Mouse (Mus musculus): Measurements from ENCODE around the gene Tenm3.
A peak's percentile ranks its signal among the peaks of the same experiment; 100 is the strongest.

The Tenm3 gene

GRCm38 (mm10) chr8:48572345-48572744, 271.4 kb downstream of the Tenm3 start:
- no peak for DNase-seq

DNA sequence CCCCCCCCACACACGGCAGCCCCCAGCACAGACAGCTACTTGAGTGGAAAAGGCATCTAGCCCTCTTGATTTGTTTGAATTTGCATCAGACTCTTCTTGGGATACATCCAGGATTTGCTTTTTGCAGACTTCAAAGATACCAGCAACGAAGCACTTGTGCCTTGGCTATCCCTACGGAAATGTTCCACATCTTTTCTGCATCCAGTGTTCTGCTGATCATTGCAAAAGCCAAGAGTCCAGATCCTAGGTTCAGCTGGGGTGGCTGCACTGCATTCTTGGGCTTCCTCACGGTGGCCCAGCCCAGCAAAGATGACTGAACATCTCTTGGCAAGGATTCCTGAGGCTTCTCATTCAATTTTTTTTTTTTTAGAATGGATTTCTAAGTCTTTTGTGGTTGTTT, 275.1 kb downstream of the Tenm3 start:
- no peak for DNase-seq

- DNase-seq: no peak
Measured at GRCm38 (mm10) chr8:48567929-48568607, 275.7 kb downstream of the Tenm3 start.

DNA sequence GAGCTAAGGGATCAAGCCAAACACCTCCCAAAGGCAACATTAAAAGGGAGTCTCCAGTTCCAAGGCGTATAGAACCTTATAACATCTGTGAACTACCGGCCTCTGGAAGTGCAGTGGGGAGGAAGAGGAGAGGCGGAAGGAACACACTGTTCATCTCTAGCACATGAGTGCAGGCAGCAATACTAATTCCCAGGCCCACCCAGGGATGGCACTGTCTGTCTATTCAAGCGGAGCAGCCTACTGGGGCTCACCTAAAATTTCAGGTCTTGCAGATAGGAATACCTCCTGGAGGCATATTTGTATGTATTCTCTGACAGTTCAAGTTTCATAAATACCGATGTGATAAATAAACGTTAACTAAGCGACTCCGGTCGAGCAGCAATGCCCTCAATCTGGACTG, 283.5 kb downstream of the Tenm3 start:
- no peak for DNase-seq

DNA sequence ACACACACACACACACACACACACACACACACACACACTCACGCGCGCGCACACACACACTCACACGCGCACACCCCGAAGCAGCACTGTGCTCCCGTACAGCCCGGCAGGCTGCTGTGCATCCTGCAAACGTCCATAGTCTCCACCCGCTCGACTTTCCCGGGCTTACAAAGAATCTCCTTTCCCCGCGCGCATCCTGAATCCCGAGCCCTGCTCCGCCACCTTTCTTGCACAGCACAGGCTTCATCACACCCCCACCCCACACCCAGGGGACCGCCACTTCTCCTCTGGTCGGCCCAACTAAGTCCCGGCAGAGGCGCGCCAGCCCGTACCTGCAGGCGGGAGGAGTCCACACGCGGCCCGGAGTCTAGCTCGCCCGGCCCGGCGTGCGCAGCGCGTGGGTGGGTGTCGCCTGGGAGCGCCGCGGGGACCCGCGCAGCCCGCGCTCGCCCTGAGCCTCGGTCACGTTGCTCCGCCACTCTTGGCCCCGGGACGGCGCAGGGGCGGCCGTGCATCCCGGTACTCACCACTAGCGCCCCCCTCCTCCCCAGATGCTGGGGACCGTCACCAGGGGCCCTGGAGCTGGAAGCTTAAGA, 288.1 kb downstream of the Tenm3 start:
- DNase-seq: peak; percentile 4

GRCm38 (mm10) chr8:48554762-48555545, 288.8 kb downstream of the Tenm3 start:
- peak; percentile 13 for DNase-seq

- no peak for DNase-seq
Measured at GRCm38 (mm10) chr8:48553791-48554288, 289.9 kb downstream of the Tenm3 start.

GRCm38 (mm10) chr8:48552306-48552705, 291.4 kb downstream of the Tenm3 start:
- DNase-seq: no peak

DNA sequence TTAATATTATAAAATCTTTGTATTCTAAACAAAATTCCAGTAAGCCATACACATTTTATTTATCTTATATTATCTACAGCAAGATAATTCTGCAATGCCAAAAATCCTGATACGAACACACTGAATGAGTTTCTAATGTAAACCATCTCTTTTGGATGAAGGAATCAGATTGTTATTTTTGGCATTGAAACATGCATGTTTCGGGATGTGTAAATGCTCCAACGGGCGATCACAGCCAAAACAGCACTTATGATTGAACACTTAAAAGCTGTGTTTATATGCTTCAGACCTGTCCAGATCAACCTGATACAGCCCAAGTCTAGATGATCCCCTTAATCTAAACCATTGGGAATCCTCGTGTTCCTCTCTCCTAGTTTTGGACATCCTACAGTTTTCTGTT, 292.4 kb downstream of the Tenm3 start:
- no peak for DNase-seq

- no peak for DNase-seq
Measured at GRCm38 (mm10) chr8:48548908-48549307, 294.8 kb downstream of the Tenm3 start.

DNA sequence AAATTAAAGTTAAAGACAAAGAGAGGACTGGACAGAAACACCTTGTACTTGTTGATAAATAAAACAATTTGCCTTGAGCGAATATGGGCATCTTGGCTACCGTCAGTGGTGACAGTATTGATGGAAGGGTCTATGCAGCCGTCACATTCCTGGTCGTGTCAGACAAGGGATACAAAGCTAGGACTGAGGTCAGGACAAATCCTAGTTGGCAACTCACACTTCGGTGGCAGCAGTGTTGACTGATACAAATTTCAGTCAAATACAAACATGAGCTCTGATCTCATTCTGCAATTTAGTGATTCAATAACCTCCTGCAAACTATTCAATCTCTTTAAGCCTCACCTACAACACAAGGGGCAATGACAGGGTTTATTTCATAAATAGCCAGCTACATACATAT, 298.1 kb downstream of the Tenm3 start:
- DNase-seq: no peak

- no peak for DNase-seq
Measured at GRCm38 (mm10) chr8:48544840-48545239, 298.9 kb downstream of the Tenm3 start.

- no peak for DNase-seq
Measured at GRCm38 (mm10) chr8:48542141-48542540, 301.6 kb downstream of the Tenm3 start.

DNA sequence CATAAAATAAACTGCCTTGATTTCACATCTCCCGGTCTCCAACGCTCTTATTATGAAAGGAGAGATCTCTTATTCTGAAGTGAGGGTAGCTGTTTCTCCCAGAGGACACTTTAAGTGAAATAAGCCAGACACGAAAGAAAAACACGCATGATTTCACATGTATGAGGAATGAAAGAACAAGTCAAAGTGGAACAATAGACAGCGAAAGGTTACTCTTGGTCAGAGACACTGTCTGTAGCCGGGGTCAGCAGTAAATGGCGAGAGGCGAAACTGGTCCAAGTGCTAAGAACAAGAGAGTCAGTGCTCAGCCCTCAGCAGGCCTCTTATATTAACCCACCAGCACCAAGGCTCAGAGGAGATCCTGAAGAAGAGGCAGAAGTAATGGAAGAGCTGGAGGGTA, 302.9 kb downstream of the Tenm3 start:
- no peak for DNase-seq

- no peak for DNase-seq
Measured at GRCm38 (mm10) chr8:48535833-48536232, 307.9 kb downstream of the Tenm3 start.

DNA sequence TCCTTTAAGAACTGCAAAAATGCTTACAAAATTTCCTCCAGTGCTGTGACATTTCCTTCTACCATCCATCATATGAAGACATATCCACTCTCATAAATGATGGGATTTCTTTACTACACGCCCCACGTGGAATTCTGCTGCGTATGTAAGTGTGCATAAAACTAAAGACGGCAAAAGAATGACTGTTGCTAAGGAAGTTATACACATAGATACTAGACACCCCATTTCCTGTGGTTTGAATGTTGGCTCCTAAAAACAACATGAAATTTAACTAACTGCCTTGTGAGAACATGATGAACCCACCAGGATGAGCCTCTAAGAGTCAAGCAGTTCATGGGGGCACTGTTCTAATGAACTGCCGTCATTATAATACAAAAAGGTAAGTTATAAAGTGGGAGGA, 312.0 kb downstream of the Tenm3 start:
- no peak for DNase-seq

DNA sequence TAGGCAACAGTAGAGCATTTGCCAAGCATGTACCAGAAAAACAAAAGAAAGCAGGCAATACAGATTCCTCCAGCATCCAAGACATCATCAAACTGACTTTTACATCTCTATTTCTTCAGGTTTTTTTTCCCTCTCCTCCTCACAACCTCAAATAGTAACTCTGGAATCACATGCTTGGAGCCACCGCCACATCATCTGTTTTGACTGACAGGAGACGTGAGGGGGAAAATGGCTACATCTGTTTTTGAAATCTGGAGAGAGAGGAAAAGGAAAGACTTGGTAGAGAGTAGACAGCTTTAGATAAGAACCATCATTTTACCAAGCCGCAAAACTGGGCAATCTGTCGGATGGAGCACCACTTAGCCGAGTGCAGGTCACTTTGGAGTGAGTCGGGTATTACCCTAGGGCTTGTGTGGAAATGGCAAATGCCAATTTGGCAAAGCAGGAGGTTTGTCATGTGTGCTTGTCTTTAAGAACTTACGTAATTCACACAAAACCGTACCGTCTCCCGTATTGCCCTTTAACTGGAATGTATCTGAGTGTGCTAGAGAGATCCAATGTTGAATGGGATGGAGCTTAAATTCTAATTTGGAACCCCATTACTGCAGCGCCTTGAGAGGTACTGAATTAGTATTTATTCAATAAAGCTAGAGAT, 312.7 kb downstream of the Tenm3 start:
- DNase-seq: no peak

DNA sequence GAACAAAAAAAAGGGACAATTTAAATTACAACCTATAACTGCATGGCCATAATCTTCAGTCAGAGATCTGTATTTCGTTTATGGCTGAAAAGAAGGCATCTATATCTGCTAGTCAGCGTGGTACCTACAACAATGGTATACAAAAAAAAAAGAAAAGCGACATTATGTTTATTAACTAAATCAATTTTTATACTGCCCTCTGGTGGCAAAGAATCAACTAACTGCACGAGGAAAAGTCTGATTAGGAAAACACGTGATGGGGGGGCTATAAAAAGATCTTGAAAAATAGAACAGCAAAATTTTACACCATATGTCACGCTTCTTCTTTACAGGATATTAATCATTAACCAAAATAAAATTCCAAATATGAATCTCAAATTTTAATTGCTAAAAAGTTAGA, 316.3 kb downstream of the Tenm3 start:
- DNase-seq: no peak

DNA sequence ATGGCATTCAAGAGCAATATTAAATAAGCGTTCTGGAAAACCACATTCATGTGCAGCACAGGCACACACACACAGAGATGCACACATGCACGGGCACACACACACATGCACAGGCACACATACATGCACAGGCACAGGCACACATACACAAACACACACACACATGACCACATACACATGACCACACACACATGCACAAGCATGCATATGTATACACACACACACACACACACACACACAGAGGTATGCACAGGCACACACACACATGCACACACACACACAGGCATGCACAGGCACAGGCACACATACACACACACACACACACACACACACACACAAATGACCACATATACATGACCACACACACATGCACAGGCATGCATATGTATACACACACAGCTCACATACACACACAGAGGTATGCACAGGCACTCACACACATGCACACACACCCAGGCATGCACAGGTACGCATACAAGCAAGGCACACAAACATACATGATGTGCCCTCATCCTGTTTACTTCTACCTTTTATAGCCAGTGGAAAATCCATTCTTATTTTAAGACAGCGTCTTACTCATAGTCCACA, 321.1 kb downstream of the Tenm3 start:
- no peak for DNase-seq

- DNase-seq: no peak
Measured at GRCm38 (mm10) chr8:48522004-48522403, 321.7 kb downstream of the Tenm3 start.

DNA sequence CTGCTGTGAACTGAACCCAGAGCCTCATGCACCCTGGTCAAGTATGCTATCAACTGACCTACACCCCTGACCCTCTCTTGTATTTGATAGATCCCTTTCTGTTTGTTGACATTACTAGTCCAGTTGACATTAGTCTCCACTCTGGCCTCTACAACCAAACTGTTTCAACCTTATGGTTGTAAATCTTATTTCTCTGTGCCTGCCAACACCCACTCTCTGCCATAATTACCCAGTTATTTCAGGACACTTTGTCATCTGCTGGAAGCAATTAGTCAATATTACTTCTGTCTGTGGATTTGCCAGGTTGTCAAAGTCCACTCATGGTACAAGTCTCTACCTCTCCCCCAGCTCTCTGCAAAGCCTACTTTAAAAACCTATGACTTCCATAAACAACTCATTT, 326.3 kb downstream of the Tenm3 start:
- DNase-seq: no peak

DNA sequence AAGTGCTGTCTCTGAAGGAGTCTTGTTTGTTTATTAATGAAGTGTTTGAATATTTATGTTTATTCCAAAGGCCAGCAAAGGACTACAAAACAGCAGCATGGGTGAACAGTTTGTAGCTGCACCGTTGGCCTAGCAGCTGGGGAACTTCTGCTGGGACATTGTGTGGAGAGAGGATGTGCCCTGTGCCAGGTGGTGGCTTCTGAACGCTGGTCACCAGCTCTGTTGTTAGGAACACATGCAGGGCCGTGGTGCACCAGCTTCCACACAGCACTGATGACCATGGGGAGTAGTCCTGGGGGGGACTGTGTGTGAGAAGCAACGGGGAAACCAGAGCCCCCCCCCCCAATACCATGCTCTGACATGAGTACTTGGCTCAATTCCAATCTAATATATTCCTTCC, 329.5 kb downstream of the Tenm3 start:
- no peak for DNase-seq

GRCm38 (mm10) chr8:48513801-48514200, 329.9 kb downstream of the Tenm3 start:
- no peak for DNase-seq

Measured in thymus, postnatal 14 days (tissue).